Mouse (Mus musculus) limb, embryonic 10.5 days (tissue): Measurements from ENCODE around the gene C1qtnf6. TPM values are rescaled to one million over a fixed set of nuclear protein-coding genes. Genes with fewer than 3 reads are reported as not detected.

Experiments
- DNase-seq: peaks from one replicate; pipeline ENCODE4 v3.0.0-alpha.2; 2017; ENCODE audit warnings: low spot score
- H3K27ac ChIP-seq: fragments of 300-500 bp; sonication (generic); 2 replicates; pipeline ENCODE4 v1.5.1; 2016; ENCODE audit warnings: mild to moderate bottlenecking
- H3K27me3 ChIP-seq: fragments of 300-500 bp; sonication (generic); 2 replicates; pipeline ENCODE4 v1.6.1; 2016; ENCODE audit warnings: low read depth, mild to moderate bottlenecking; ENCODE audit not compliant: poor library complexity, severe bottlenecking
- H3K36me3 ChIP-seq: fragments of 300-500 bp; sonication (generic); 2 replicates; pipeline ENCODE4 v1.6.1; 2016; ENCODE audit warnings: mild to moderate bottlenecking, moderate library complexity
- H3K4me1 ChIP-seq: fragments of 300-500 bp; sonication (generic); 2 replicates; pipeline ENCODE4 v1.6.1; 2016
- H3K4me3 ChIP-seq: fragments of 300-500 bp; sonication (generic); 2 replicates; pipeline ENCODE4 v1.5.1; 2016; ENCODE audit warnings: mild to moderate bottlenecking, moderate library complexity
- H3K9me3 ChIP-seq: fragments of 300-500 bp; sonication (generic); replicated peaks from 2 replicates; pipeline ENCODE4 v1.6.1; 2016; ENCODE audit warnings: mild to moderate bottlenecking
- WGBS: fragments of 180-500 bp; shearing (Covaris S2); methylation state at CpG from one replicate; pipeline ENCODE4 v1.1.7; 2016; 5-methylcytosine and 5-hydroxymethylcytosine counted together
- polyA plus RNA-seq: library from polyadenylated mRNA; unstranded; fragments of >200 nt; fragmentation: Nextera tagmentation; extraction: Ambion mirVana; gene quantifications from 2 replicates; pipeline ENCODE4 v1.2.1, GENCODE M21; 2016

The C1qtnf6 gene
- polyA plus RNA-seq, 1 experiment from 2014 or later, result 14.6 TPM

DNA sequence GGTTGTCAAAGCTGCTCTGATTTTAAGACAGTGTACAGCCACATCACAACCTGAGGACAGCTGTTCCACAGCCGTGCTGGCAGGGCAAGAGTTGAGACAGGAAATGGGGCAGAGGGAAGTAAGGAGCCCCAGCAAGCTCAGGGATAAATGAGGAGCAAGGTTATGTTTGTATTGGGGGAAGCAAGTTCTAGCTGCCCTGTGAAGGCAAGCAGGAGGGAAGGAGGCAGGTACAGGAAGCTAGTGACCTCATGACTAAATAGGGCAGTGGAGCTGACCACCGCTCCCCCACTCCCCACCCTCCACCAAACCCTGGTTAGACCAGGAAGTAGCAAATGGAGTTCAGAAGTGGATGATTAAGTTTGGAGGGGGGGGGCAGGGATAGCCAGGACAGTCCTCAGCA lies 50.2 kb downstream of the C1qtnf6 start:
- Histone ChIP-seq H3K4me1 (peaks cover 10% of the 10 kb centered on the region), H3K36me3 (no peaks in the 10 kb centered on the region), H3K27ac (no peak overlapping the region), H3K9me3 (no peaks in the 10 kb centered on the region), H3K4me3 (no peak overlapping the region), H3K27me3 (no peaks in the 10 kb centered on the region)
- no peak for DNase-seq
- 70% methylated on average over 2 of the region's 2 CpGs for WGBS

GRCm38 (mm10) chr15:78480111-78480510 lies 51.1 kb downstream of the C1qtnf6 start:
- H3K9me3 ChIP-seq, result no peaks in the 10 kb centered on the region
- WGBS, result 70% methylated on average over 7 of the region's 7 CpGs
- no peaks in the 10 kb centered on the region for H3K36me3 ChIP-seq
- H3K27me3 ChIP-seq, result no peaks in the 10 kb centered on the region
- DNase-seq, result no peak
- H3K27ac ChIP-seq, result no peak overlapping the region
- H3K4me3 ChIP-seq, result no peak overlapping the region
- H3K4me1 ChIP-seq, result peaks cover 10% of the 10 kb centered on the region

DNA sequence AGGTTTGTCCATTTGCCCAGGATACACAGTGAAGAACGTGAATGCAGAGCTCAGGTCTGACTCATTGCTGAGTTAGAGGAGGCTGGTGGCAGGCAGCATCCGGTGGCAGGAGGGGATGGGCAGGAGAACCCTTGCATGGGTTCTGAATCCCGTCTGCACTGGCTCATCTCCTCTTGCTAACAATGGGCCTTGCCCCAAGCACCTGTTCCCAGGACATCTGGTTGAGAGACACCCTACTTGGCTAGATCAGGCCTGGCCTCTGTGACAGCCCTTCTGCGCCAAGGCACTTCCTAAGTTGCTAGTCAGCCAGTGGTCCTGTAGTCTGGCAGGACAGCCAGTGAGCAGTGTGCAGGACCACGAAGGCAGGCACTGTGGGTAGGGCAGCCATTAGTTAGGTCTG lies 51.7 kb downstream of the C1qtnf6 start:
- 83% methylated on average over 5 of the region's 5 CpGs for WGBS
- Histone ChIP-seq H3K4me1 (peaks cover 10% of the 10 kb centered on the region), H3K36me3 (no peaks in the 10 kb centered on the region), H3K27ac (no peak overlapping the region), H3K4me3 (no peak overlapping the region), H3K27me3 (no peaks in the 10 kb centered on the region), H3K9me3 (no peaks in the 10 kb centered on the region)
- no peak for DNase-seq

DNA sequence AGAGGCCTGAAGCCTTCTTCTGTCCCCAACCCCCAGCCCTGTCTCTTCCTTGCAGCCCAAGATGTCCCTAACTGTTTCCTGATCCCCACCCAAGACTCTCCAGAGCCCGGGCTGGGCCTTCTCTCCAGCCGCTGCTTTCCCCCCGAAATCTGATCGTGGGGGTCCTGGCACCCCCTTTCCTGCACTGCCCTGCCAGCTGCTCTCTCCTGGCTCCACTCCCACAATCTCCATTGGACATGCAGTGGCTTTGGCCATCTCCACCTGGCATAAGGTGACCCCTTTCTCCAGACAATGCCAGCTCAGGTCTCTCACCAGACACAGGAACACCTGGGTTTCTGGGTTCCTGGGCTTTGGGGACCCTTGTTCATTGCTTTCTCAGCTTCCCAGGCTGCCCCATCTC lies 53.1 kb downstream of the C1qtnf6 start:
- Histone ChIP-seq H3K9me3 (no peaks in the 10 kb centered on the region), H3K4me3 (no peak overlapping the region), H3K27ac (no peak overlapping the region), H3K4me1 (peaks cover 10% of the 10 kb centered on the region), H3K36me3 (no peaks in the 10 kb centered on the region), H3K27me3 (0 out of 2 replicates have a peak, but pooled peaks cover 4% of the 10 kb centered on the region)
- DNase-seq, result no peak
- WGBS, result 95% methylated on average over 4 of the region's 4 CpGs

DNA sequence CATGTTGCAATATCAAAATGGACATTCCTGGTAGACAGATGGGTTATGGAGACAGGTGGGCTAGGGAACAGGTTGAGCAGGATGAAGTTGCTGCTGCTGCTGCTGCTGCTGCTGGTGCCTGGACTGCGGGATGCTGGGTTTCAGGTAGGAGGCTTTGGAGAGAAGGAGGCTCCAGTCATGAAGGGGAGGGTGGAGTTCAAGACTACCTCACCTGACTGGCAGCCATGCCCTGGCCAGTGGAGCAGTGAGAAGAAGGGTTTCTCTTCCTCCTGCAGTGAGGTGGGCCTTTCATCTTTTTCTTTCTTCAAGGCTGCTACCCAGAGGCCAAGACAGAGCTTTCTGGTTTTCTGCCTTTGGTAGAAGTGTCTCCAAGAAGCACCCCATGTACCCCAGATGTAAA lies 54.3 kb downstream of the C1qtnf6 start:
- DNase-seq, result no peak
- no peaks in the 10 kb centered on the region for H3K36me3 ChIP-seq
- no peak overlapping the region for H3K27ac ChIP-seq
- H3K4me1 ChIP-seq, result peaks cover 11% of the 10 kb centered on the region
- 85% methylated on average over 1 of the region's 1 CpGs for WGBS
- no peak overlapping the region for H3K4me3 ChIP-seq
- 0 out of 2 replicates have a peak, but pooled peaks cover 4% of the 10 kb centered on the region for H3K27me3 ChIP-seq
- no peaks in the 10 kb centered on the region for H3K9me3 ChIP-seq

DNA sequence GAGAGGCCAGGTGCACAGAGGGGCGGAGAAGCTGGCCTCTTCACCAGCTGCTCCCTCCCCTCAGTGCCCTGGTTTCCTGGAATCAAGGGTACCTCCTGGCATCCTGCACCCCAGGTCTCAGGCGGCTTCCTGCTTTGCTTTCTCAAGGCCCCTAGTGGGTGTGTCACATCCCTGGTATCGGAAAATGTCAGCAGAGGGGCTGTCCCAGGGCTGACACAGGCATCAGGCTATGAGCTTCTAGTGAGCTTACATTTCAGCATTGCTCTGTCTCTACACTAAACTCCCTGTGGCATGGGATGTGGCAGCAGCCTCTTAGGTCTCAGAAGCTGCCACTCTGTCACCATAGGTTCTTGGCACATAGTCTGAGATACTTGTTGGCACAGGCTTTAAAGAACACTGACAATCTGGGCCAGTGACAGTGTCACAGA lies 55.6 kb downstream of the C1qtnf6 start:
- Histone ChIP-seq H3K36me3 (no peaks in the 10 kb centered on the region), H3K4me1 (peaks cover 10% of the 10 kb centered on the region), H3K4me3 (no peak overlapping the region), H3K9me3 (no peaks in the 10 kb centered on the region), H3K27ac (no peak overlapping the region), H3K27me3 (0 out of 2 replicates have a peak, but pooled peaks cover 4% of the 10 kb centered on the region)
- 70% methylated on average over 3 of the region's 3 CpGs for WGBS
- DNase-seq, result no peak

GRCm38 (mm10) chr15:78473442-78473841 lies 57.8 kb downstream of the C1qtnf6 start:
- Histone ChIP-seq H3K9me3 (no peaks in the 10 kb centered on the region), H3K27me3 (0 out of 2 replicates have a peak, but pooled peaks cover 4% of the 10 kb centered on the region), H3K4me1 (peaks cover 14% of the 10 kb centered on the region), H3K36me3 (no peaks in the 10 kb centered on the region), H3K27ac (no peak overlapping the region), H3K4me3 (no peak overlapping the region)
- 86% methylated on average over 6 of the region's 6 CpGs for WGBS
- no peak for DNase-seq

Other genes with a start within 250 kb of the C1qtnf6 start
- 0.40 and 0.45 TPM in 2 replicates for gene Csf2rb2, start 225.7 kb downstream of the C1qtnf6 start, polyA plus RNA-seq
- 1.5 and 3.3 TPM in 2 replicates for gene Csf2rb, start 205.7 kb downstream of the C1qtnf6 start, polyA plus RNA-seq
- gene Tex33, start 135.5 kb downstream of the C1qtnf6 start, polyA plus RNA-seq, result not detected in 2 replicates
- 8.1 and 8.5 TPM in 2 replicates for gene Tst, start 125.5 kb downstream of the C1qtnf6 start, polyA plus RNA-seq
- 1.1 and 2.1 TPM in 2 replicates for gene Mpst, start 125.0 kb downstream of the C1qtnf6 start, polyA plus RNA-seq
- 42.8 and 49.9 TPM in 2 replicates for gene Kctd17, start 102.9 kb downstream of the C1qtnf6 start, polyA plus RNA-seq
- gene Tmprss6, start 62.8 kb downstream of the C1qtnf6 start, polyA plus RNA-seq, result 0.06 TPM in 1 of 2 replicates, not detected in the other
- 0.04 TPM in 1 of 2 replicates, not detected in the other for gene Il2rb, start 36.1 kb downstream of the C1qtnf6 start, polyA plus RNA-seq
- gene Sstr3, start 13.3 kb upstream of the C1qtnf6 start, polyA plus RNA-seq, result not detected in 2 replicates
- gene Rac2, start 41.4 kb upstream of the C1qtnf6 start, polyA plus RNA-seq, result 4.3 and 4.4 TPM in 2 replicates
- 3.2 and 4.4 TPM in 2 replicates for gene Cyth4, start 65.6 kb upstream of the C1qtnf6 start, polyA plus RNA-seq
- not detected in 2 replicates for gene Elfn2, start 187.4 kb upstream of the C1qtnf6 start, polyA plus RNA-seq
- gene Mfng, start 242.1 kb upstream of the C1qtnf6 start, polyA plus RNA-seq, result 11.1 and 13.1 TPM in 2 replicates